Comparison of ENCODE assay signal across 19 mouse cellular contexts in genomic region chr4:116679141-116679540, GRCm38 (mm10). TPM values are rescaled to one million over a fixed set of nuclear protein-coding genes. Genes with fewer than 3 reads are reported as not detected.
DNase-seq lines count a peak whose midpoint lies in the region; ATAC-seq and TF ChIP-seq lines count a peak whose summit lies in the region.
"Had no signal": no experiment of that assay in that cellular context is flagged by ENCODE, and none has a peak within 500 bp of the region (broad histone marks: within the 10 kb centered on the region; RNA-seq: fewer than 3 reads in every experiment).

No protein-coding gene starts in this region.

- no peak overlapping the region for H3K4me2 ChIP-seq in stomach, postnatal 0 days (replicated peaks; ENCODE audit: low read depth)
- H3K4me2 ChIP-seq: embryonic facial prominence, embryonic 13.5 days; heart, embryonic 12.5 days; hindbrain, embryonic 14.5 days; intestine, embryonic 15.5 days had no signal

- H3K27ac ChIP-seq in stomach, postnatal 0 days (replicated peaks) = no peak overlapping the region
- H3K27ac ChIP-seq: embryonic facial prominence, embryonic 13.5 days; forebrain, embryonic 10.5 days; hindbrain, embryonic 10.5 days; hindbrain, embryonic 14.5 days; intestine, embryonic 15.5 days had no signal

- 51% methylated on average over 5 of the region's 5 CpGs for WGBS in stomach, postnatal 0 days

- H3K27me3 ChIP-seq in stomach, postnatal 0 days (ENCODE audit: control insufficient read depth, insufficient read depth, low read length) = no peaks in the 10 kb centered on the region
- H3K27me3 ChIP-seq: embryonic facial prominence, embryonic 13.5 days; heart, embryonic 12.5 days; intestine, embryonic 15.5 days had no signal

- no peak for TF ChIP-seq CTCF in stomach, postnatal 0 days (IDR thresholded peaks at IDR 0.05; ENCODE audit: low read depth)

- no peaks in the 10 kb centered on the region for H3K9me3 ChIP-seq in stomach, postnatal 0 days (ENCODE audit: control insufficient read depth, low read length)
- H3K9me3 ChIP-seq: embryonic facial prominence, embryonic 13.5 days; forebrain, embryonic 10.5 days; heart, embryonic 12.5 days; hindbrain, embryonic 10.5 days; intestine, embryonic 15.5 days had no signal

- H3K36me3 ChIP-seq in stomach, postnatal 0 days (ENCODE audit: control insufficient read depth, insufficient read depth, low read length) = no peaks in the 10 kb centered on the region
- H3K36me3 ChIP-seq: embryonic facial prominence, embryonic 13.5 days; forebrain, embryonic 10.5 days; heart, embryonic 12.5 days; hindbrain, embryonic 10.5 days; intestine, embryonic 15.5 days had no signal

- no peak for TF ChIP-seq EP300 in stomach, postnatal 0 days (optimal IDR thresholded peaks at IDR 0.05)

- no peak overlapping the region for H3K9ac ChIP-seq in stomach, postnatal 0 days (ENCODE audit: low read length)
- H3K9ac ChIP-seq: embryonic facial prominence, embryonic 13.5 days; heart, embryonic 12.5 days; hindbrain, embryonic 14.5 days; intestine, embryonic 15.5 days had no signal

- DNase-seq in adrenal gland, postnatal 25 days = peak; percentile 11
- DNase-seq in adrenal gland, postnatal 10 days = no peak
- DNase-seq in 3T3-L1 (ENCODE audit: low read depth, low spot score) = peak; percentile 71
- peak; percentile 60 for DNase-seq in NIH3T3 (ENCODE audit: low read depth)
- DNase-seq in stomach, postnatal 0 days (ENCODE audit: low spot score) = no peak
- no peak for DNase-seq in heart, adult 11 months
- no peak for DNase-seq in frontal cortex, postnatal 25 days (ENCODE audit: low spot score in 2 of 2)
- DNase-seq: cerebellum, adult 11-12 months; cerebellum, adult 9-11 months; cerebellum, postnatal 36 days; gastrocnemius, postnatal 36 days; kidney, adult 18-20 months had no signal

- peak; percentile 40; the same call in 1 of the 2 replicates for ATAC-seq in stomach, postnatal 0 days (ENCODE audit: low FRiP score, low TSS enrichment)
- ATAC-seq: forebrain, embryonic 14.5 days; intestine, embryonic 15.5 days had no signal

- no peaks in the 10 kb centered on the region for H3K4me1 ChIP-seq in stomach, postnatal 0 days (replicated peaks; ENCODE audit: control insufficient read depth, insufficient read depth)
- H3K4me1 ChIP-seq: embryonic facial prominence, embryonic 13.5 days; forebrain, embryonic 10.5 days; heart, embryonic 12.5 days; hindbrain, embryonic 10.5 days; intestine, embryonic 15.5 days had no signal

- no peak overlapping the region for H3K4me3 ChIP-seq in stomach, postnatal 0 days (ENCODE audit: low read depth, low read length)
- H3K4me3 ChIP-seq: embryonic facial prominence, embryonic 13.5 days; forebrain, embryonic 10.5 days; heart, embryonic 12.5 days; hindbrain, embryonic 10.5 days; intestine, embryonic 15.5 days had no signal

RNA-seq across cellular contexts. Expression of gene Prdx1, which starts 6.2 kb away (rescaled TPM):
- total RNA-seq in adrenal gland, postnatal 25 days (2021) = 777 and 778 TPM in 2 replicates
- 100 to 1,000 TPM; 573 to 689 TPM for total RNA-seq in adrenal gland, postnatal 10 days (2021)
- polyA plus RNA-seq in stomach, postnatal 0 days (2015; fragmentation: Nextera tagmentation; extraction: Ambion mirVana) = 1,868 and 2,021 TPM in 2 replicates

RNA-seq across cellular contexts. Expression of gene Akr1a1, which starts 27.7 kb away (rescaled TPM):
- total RNA-seq in adrenal gland, postnatal 25 days (2021) = 817 and 927 TPM in 2 replicates
- 100 to 1,000 TPM; 646 to 659 TPM for total RNA-seq in adrenal gland, postnatal 10 days (2021)
- 755 and 765 TPM in 2 replicates for polyA plus RNA-seq in stomach, postnatal 0 days (2015; fragmentation: Nextera tagmentation; extraction: Ambion mirVana)

RNA-seq across cellular contexts. Expression of gene Mmachc, which starts 29.1 kb away (rescaled TPM):
- 29.4 and 32.0 TPM in 2 replicates for total RNA-seq in adrenal gland, postnatal 25 days (2021)
- total RNA-seq in adrenal gland, postnatal 10 days (2021) = 10 to 100 TPM; 32.2 to 40.4 TPM
- polyA plus RNA-seq in stomach, postnatal 0 days (2015; fragmentation: Nextera tagmentation; extraction: Ambion mirVana) = 9.8 and 11.8 TPM in 2 replicates

RNA-seq across cellular contexts. Expression of gene Ccdc163, which starts 29.2 kb away (rescaled TPM):
- 21.1 and 31.9 TPM in 2 replicates for total RNA-seq in adrenal gland, postnatal 25 days (2021)
- total RNA-seq in adrenal gland, postnatal 10 days (2021) = 10 to 100 TPM; 18.6 to 20.2 TPM
- polyA plus RNA-seq in stomach, postnatal 0 days (2015; fragmentation: Nextera tagmentation; extraction: Ambion mirVana) = 9.8 and 11.0 TPM in 2 replicates

RNA-seq across cellular contexts. Expression of gene Tesk2, which starts 41.6 kb away (rescaled TPM):
- total RNA-seq in adrenal gland, postnatal 25 days (2021) = 4.8 and 9.0 TPM in 2 replicates
- total RNA-seq in adrenal gland, postnatal 10 days (2021) = 1 to 10 TPM; 5.1 to 5.7 TPM
- 2.3 and 2.6 TPM in 2 replicates for polyA plus RNA-seq in stomach, postnatal 0 days (2015; fragmentation: Nextera tagmentation; extraction: Ambion mirVana)

Comparison
In these comparisons a context has a peak if more than half of its experiments do, and no peak if none do; other contexts are left out.
1. DNase-seq: peak in adrenal gland, postnatal 25 days (single experiment), 3T3-L1 (single experiment) and NIH3T3 (single experiment); none in adrenal gland, postnatal 10 days (single experiment), stomach, postnatal 0 days (single experiment), heart, adult 11 months (single experiment) and frontal cortex, postnatal 25 days (0 of 2).